Mouse (Mus musculus) kidney, embryonic 16.5 days (tissue): ENCODE measurements around the gene Nisch. TPM values are rescaled to one million over a fixed set of nuclear protein-coding genes. Genes with fewer than 3 reads are reported as not detected.
A peak's percentile ranks its signal among the peaks of the same experiment; 100 is the strongest.

Experiments
- ATAC-seq: fragments of 200-750 bp; cut with Nextera tagmentation; 2 replicates; pipeline ENCODE4 v1.8.0; 2017; ENCODE audit warnings: moderate TSS enrichment; ENCODE audit not compliant: low FRiP score, low TSS enrichment
- H3K27ac ChIP-seq: fragments of 300-500 bp; sonication (generic); 2 replicates; pipeline ENCODE4 v1.5.1; 2014; ENCODE audit warnings: low read length
- H3K27me3 ChIP-seq: fragments of 300-500 bp; sonication (generic); 2 replicates; pipeline ENCODE4 v1.6.1; 2014; ENCODE audit warnings: low read length, control low read depth, mixed read lengths; ENCODE audit not compliant: insufficient read depth
- H3K36me3 ChIP-seq: fragments of 300-500 bp; sonication (generic); 2 replicates; pipeline ENCODE4 v1.6.1; 2014; ENCODE audit warnings: low read length, control low read depth, mixed read lengths; ENCODE audit not compliant: insufficient read depth
- H3K4me1 ChIP-seq: fragments of 300-500 bp; sonication (generic); 2 replicates; pipeline ENCODE4 v1.6.1; 2014; ENCODE audit warnings: low read length, control low read depth, mixed read lengths; ENCODE audit not compliant: insufficient read depth
- H3K4me2 ChIP-seq: fragments of 300-500 bp; sonication (generic); replicated peaks from 2 replicates; pipeline ENCODE4 v1.6.1; 2014; ENCODE audit warnings: low read depth, low read length
- H3K4me3 ChIP-seq: fragments of 300-500 bp; sonication (generic); 2 replicates; pipeline ENCODE4 v1.5.1; 2014; ENCODE audit warnings: mild to moderate bottlenecking, low read length
- H3K9ac ChIP-seq: fragments of 300-500 bp; sonication (generic); replicated peaks from 2 replicates; pipeline ENCODE4 v1.6.1; 2014; ENCODE audit warnings: low read length
- H3K9me3 ChIP-seq: fragments of 300-500 bp; sonication (generic); 2 replicates; pipeline ENCODE4 v1.6.1; 2016; ENCODE audit warnings: low read length, control low read depth
- WGBS: fragments of 180-500 bp; shearing (Covaris S2); extraction: QIAGEN DNeasy Blood & Tissue Kit; methylation state at CpG from one replicate; pipeline ENCODE4 v1.1.7; 2014; 5-methylcytosine and 5-hydroxymethylcytosine counted together
- polyA plus RNA-seq: library from polyadenylated mRNA; unstranded; fragments of >200 nt; fragmentation: Nextera tagmentation; extraction: Ambion mirVana; gene quantifications from 2 replicates; pipeline ENCODE4 v1.2.1, GENCODE M21; 2015

Nisch gene
- polyA plus RNA-seq, 1 experiment from 2014 or later = 421 TPM

- WGBS = 60% methylated on average over 2 of the region's 2 CpGs
- ATAC-seq = peak; percentile 58; the same call in 1 of the 2 replicates
- H3K4me2 ChIP-seq = no peak overlapping the region
- peaks cover 96% of the 10 kb centered on the region for H3K36me3 ChIP-seq
- no peaks in the 10 kb centered on the region for H3K27me3 ChIP-seq
- H3K9ac ChIP-seq = no peak overlapping the region
- H3K4me3 ChIP-seq = no peak overlapping the region
- H3K4me1 ChIP-seq = peaks cover 8% of the 10 kb centered on the region; the same call in 1 of the 2 replicates
- H3K9me3 ChIP-seq = no peaks in the 10 kb centered on the region
- H3K27ac ChIP-seq = peak overlapping the region; percentile 31
Observed at GRCm38 (mm10) chr14:31182786-31183290, 33.9 kb downstream of the Nisch start.

- 84% methylated on average over 4 of the region's 4 CpGs for WGBS
- no peaks in the 10 kb centered on the region for H3K9me3 ChIP-seq
- ATAC-seq = no peak
- no peak overlapping the region for H3K4me3 ChIP-seq
- H3K27me3 ChIP-seq = no peaks in the 10 kb centered on the region
- H3K36me3 ChIP-seq = peaks cover 96% of the 10 kb centered on the region
- H3K27ac ChIP-seq = no peak overlapping the region
- H3K9ac ChIP-seq = no peak overlapping the region
- peaks cover 8% of the 10 kb centered on the region; the same call in 1 of the 2 replicates for H3K4me1 ChIP-seq
- no peak overlapping the region for H3K4me2 ChIP-seq
Observed at GRCm38 (mm10) chr14:31181512-31181911, 35.2 kb downstream of the Nisch start.

GRCm38 (mm10) chr14:31179677-31180365, 36.9 kb downstream of the Nisch start:
- no peak overlapping the region for H3K4me2 ChIP-seq
- peaks cover 8% of the 10 kb centered on the region; the same call in 1 of the 2 replicates for H3K4me1 ChIP-seq
- no peak overlapping the region for H3K9ac ChIP-seq
- peaks cover 96% of the 10 kb centered on the region for H3K36me3 ChIP-seq
- ATAC-seq = no peak
- H3K9me3 ChIP-seq = no peaks in the 10 kb centered on the region
- H3K27me3 ChIP-seq = no peaks in the 10 kb centered on the region
- 94% methylated on average over 12 of the region's 12 CpGs for WGBS
- no peak overlapping the region for H3K27ac ChIP-seq
- H3K4me3 ChIP-seq = no peak overlapping the region

GRCm38 (mm10) chr14:31177715-31178114, 39.0 kb downstream of the Nisch start:
- no peaks in the 10 kb centered on the region for H3K27me3 ChIP-seq
- WGBS = 86% methylated on average over 5 of the region's 5 CpGs
- no peak overlapping the region for H3K4me3 ChIP-seq
- H3K9ac ChIP-seq = no peak overlapping the region
- no peak for ATAC-seq
- peaks cover 96% of the 10 kb centered on the region for H3K36me3 ChIP-seq
- no peak overlapping the region for H3K4me2 ChIP-seq
- H3K4me1 ChIP-seq = 0 out of 2 replicates have a peak, but pooled peaks cover under 1% of the 10 kb centered on the region
- H3K9me3 ChIP-seq = no peaks in the 10 kb centered on the region
- H3K27ac ChIP-seq = no peak overlapping the region

DNA sequence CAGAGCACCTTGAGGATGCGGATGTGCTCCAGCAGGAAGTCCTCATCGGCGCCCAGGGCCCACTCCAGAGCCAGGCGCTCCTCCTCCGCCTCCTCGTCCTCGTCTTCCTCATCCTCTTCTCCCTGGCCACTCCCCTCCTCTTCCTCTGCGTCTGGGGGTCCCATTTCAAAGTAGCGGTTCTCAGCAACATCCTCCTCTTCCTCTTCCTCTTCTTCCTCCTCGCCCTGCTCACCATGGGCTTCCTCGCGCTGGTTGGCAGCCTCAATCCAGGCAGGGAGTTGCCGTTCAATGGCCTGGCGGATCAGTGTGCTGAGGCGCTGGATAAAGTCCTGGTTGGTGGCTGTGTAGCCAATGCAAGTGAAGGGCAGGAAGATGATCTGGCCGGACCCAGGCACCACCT, 39.5 kb downstream of the Nisch start:
- no peak for ATAC-seq

DNA sequence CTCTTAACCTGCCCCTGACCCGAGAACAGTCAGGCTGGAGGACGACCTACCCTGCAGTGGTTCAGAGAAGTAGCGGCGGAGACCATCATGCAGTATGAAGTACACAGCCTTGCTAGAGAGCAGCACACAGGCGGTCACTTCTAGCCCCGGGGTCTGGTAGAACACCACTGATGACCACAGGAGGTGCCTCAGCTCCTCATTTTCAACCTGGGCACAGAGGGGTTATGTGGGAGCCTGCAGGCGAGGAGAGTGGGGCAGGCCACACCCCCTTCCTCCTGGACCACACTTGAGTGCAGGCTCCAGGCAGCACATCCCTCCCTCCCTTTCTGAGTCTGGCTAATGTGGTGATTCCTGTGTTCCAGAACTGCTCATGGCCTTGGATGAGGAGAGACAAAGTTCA, 43.2 kb downstream of the Nisch start:
- Histone ChIP-seq H3K4me2 (no peak overlapping the region), H3K36me3 (peaks cover 84% of the 10 kb centered on the region), H3K9me3 (no peaks in the 10 kb centered on the region), H3K27me3 (no peaks in the 10 kb centered on the region), H3K27ac (no peak overlapping the region), H3K4me1 (no peaks in the 10 kb centered on the region), H3K9ac (no peak overlapping the region), H3K4me3 (no peak overlapping the region)
- ATAC-seq = no peak
- 83% methylated on average over 7 of the region's 7 CpGs for WGBS

More for the DNA sequence above, 39.5 kb downstream of the Nisch start:
- H3K4me2 ChIP-seq = no peak overlapping the region
- no peaks in the 10 kb centered on the region for H3K27me3 ChIP-seq
- H3K27ac ChIP-seq = no peak overlapping the region
- no peaks in the 10 kb centered on the region for H3K4me1 ChIP-seq
- no peaks in the 10 kb centered on the region for H3K9me3 ChIP-seq
- H3K4me3 ChIP-seq = no peak overlapping the region
- peaks cover 96% of the 10 kb centered on the region for H3K36me3 ChIP-seq
- 81% methylated on average over 16 of the region's 16 CpGs for WGBS
- H3K9ac ChIP-seq = no peak overlapping the region

DNA sequence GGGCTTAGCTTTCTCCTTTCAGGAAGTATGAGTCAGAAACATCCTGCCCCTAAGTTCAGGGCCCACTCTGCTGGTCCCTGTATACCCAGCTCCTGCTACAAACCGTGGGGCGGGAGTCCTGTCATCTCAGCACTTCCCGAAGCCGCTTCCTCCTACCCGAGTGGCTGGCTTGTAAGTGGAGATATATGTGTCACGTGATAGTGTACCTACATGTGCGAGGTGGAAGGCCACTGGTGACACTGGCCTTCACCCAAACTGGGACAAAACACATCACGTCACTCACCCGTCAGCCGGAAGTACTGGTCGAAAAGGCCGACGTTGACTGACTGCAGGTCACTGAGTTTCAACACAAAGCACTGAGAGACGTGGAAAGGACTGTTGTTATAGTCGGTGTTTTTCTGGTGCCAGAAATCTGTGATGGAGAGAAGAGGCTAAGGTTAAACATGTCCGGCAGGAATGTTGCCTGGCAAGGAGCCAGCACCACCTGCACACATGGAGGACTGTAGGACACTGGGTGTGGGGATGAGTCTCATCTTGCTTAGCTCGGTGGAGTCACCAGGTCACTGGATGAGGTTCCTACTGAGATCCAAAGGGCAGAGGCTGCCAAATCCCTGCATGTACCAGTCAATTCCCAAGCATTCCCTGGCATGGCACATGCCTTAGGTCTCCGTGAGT, 43.8 kb downstream of the Nisch start:
- H3K4me3 ChIP-seq = no peak overlapping the region
- ATAC-seq = 0 out of 2 replicates have a peak, but pooled peaks have one; percentile 21
- H3K9ac ChIP-seq = no peak overlapping the region
- no peaks in the 10 kb centered on the region for H3K27me3 ChIP-seq
- H3K9me3 ChIP-seq = no peaks in the 10 kb centered on the region
- no peak overlapping the region; the same call in 1 of the 2 replicates for H3K27ac ChIP-seq
- no peak overlapping the region for H3K4me2 ChIP-seq
- peaks cover 81% of the 10 kb centered on the region for H3K36me3 ChIP-seq
- H3K4me1 ChIP-seq = no peaks in the 10 kb centered on the region
- 75% methylated on average over 18 of the region's 18 CpGs for WGBS

DNA sequence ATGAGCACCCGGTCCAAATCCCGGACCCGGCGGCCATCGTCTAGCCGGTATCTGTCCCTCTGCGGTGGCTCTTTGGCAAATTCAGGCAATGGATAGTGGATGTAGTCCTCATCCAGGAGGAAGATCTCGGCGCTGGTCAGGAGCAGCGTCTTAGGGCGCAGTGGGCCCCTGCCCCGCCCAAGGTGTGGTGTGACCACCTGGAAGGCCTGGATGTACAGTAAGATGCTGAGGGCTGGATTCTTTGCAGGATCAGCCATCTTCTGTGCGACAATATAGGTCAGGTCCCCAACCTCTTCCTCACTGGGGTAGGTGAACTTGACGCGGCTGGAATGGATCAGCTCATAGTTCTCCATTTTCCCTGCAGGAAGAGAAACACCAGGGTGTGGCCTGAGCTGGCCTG, 44.9 kb downstream of the Nisch start:
- Histone ChIP-seq H3K9ac (no peak overlapping the region), H3K4me1 (peaks cover 2% of the 10 kb centered on the region), H3K27me3 (no peaks in the 10 kb centered on the region), H3K9me3 (no peaks in the 10 kb centered on the region), H3K36me3 (peaks cover 70% of the 10 kb centered on the region), H3K4me3 (no peak overlapping the region), H3K27ac (no peak overlapping the region), H3K4me2 (no peak overlapping the region)
- WGBS = 96% methylated on average over 15 of the region's 15 CpGs
- ATAC-seq = no peak

DNA sequence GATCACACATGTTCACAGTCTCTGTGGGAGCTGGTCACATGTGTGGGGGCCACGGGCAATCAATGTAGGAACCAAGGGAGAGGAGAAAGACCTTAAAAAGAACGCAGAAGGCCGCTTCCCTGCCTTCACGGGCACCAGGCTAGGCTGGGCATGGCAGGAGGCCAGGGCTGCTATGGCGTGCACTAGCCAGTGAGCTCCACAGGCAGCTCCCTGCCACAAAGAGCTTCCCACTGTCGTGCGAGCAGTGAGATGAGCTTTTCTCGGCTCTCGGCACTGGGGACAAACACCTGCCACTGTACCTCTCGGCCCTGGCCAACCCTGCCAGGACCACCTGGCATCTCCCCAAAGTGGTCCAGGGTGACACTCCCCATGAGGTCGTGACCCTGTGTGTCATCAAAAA, 45.4 kb downstream of the Nisch start:
- ATAC-seq = no peak
- 91% methylated on average over 11 of the region's 11 CpGs for WGBS
- H3K9me3 ChIP-seq = no peaks in the 10 kb centered on the region

DNA sequence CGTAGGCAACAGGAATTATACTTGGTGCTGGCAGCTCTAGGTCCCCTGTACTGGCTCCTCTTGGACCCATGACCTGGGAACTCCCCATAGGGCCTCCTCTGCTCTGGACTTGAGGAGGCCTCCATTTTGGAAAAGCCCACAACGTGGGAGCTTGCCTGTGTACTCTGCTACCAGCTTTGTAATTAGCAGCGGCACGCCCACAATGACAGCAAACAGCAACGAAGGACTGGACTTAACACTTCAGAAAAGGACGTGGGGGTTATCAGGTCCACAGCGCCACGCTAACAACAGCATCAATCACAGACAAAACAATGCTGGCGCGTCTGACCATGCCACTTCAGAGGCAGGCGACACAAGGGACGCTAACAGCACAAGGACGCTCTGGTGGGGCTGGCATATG, 45.8 kb downstream of the Nisch start:
- Histone ChIP-seq H3K4me2 (no peak overlapping the region), H3K36me3 (peaks cover 62% of the 10 kb centered on the region), H3K27me3 (no peaks in the 10 kb centered on the region), H3K9me3 (no peaks in the 10 kb centered on the region), H3K4me3 (no peak overlapping the region), H3K4me1 (peaks cover 10% of the 10 kb centered on the region), H3K9ac (no peak overlapping the region), H3K27ac (no peak overlapping the region)
- no peak for ATAC-seq
- WGBS = 87% methylated on average over 13 of the region's 13 CpGs

More for the DNA sequence above, 45.4 kb downstream of the Nisch start:
- Histone ChIP-seq H3K36me3 (peaks cover 66% of the 10 kb centered on the region), H3K4me1 (peaks cover 6% of the 10 kb centered on the region), H3K4me2 (no peak overlapping the region), H3K27me3 (no peaks in the 10 kb centered on the region), H3K9ac (no peak overlapping the region), H3K4me3 (no peak overlapping the region), H3K27ac (no peak overlapping the region)
